ENCODE assay signal across 9 mouse cellular contexts in the genomic region with DNA sequence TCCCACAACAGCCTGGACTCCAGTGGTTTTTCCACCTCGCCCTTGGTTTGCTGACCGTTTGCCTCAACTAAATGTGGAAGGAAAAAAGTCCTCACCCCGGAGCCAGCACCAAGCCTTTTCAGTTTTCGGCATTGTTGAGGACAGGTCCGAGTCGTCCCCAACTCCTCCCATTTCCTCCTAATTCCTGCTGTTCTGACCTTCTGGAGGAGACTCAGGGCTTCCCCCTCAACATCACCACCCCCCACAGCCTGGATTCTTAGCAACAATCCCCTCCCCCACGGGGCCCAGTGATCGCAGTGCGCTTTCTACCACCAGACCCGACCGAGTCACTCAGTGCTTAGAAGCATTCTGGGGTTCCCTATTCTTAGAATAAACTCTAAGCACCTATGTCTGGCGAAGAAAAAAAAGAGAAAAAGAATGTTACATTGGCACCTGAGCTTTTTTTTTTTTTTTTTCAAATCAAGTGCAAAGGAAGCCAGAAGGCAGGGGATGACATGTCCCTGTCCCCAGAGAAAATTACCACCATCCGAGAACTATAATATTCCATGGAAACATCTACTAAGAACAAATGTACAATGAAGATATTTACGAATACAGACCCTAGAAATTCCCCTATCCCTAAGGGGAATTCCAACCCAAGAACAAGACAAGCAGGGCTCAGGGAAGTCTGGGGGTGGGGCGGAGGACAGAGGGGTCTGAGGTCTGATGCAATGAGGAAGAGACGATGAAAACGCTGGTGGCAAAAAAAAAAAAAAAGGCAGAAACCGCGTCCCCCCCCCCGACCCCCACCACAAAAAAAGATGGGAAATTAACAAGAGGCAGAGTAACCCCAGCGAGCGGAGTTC. TPM values are rescaled to one million over a fixed set of nuclear protein-coding genes. Genes with fewer than 3 reads are reported as not detected.
A peak's percentile ranks its signal among the peaks of the same experiment; 100 is the strongest.
DNase-seq lines count a peak whose midpoint lies in the region; ATAC-seq and TF ChIP-seq lines count a peak whose summit lies in the region.
"Had no signal": no experiment of that assay in that cellular context is flagged by ENCODE, and none has a peak within 500 bp of the region (broad histone marks: within the 10 kb centered on the region; RNA-seq: fewer than 3 reads in every experiment).

No protein-coding gene starts in this region.

- 0 out of 2 replicates have a peak, but pooled peaks cover 2% of the 10 kb centered on the region for H3K4me1 ChIP-seq in heart, embryonic 11.5 days (ENCODE audit: control insufficient read depth, insufficient read depth, low read length)
- H3K4me1 ChIP-seq in ES-E14 (ENCODE audit: control insufficient read depth in 2 of 2, insufficient read depth in 2 of 2, low read length in 2 of 2, poor library complexity in 1 of 2) = peaks cover 8 to 13% of the 10 kb centered on the region in 2 experiments
- peaks cover 19% of the 10 kb centered on the region for H3K4me1 ChIP-seq in heart, embryonic 16.5 days (ENCODE audit: control insufficient read depth, insufficient read depth, low read length)
- peaks cover 46% of the 10 kb centered on the region for H3K4me1 ChIP-seq in midbrain, embryonic 10.5 days

- H3K9me3 ChIP-seq in heart, embryonic 11.5 days (replicated peaks; ENCODE audit: control insufficient read depth, low read length) = no peaks in the 10 kb centered on the region
- no peaks in the 10 kb centered on the region for H3K9me3 ChIP-seq in ES-E14 (ENCODE audit: control insufficient read depth, insufficient read depth, low read depth, low read length)
- no peaks in the 10 kb centered on the region for H3K9me3 ChIP-seq in heart, embryonic 16.5 days (replicated peaks; ENCODE audit: control insufficient read depth, low read length)
- no peaks in the 10 kb centered on the region for H3K9me3 ChIP-seq in midbrain, embryonic 10.5 days (replicated peaks)

- no peak for DNase-seq in heart, adult 9 months (ENCODE audit: low spot score in 2 of 2)
- peak; percentile 86 for DNase-seq in ES-E14 (ENCODE audit: low read depth, low spot score)
- peak; percentile 50 for DNase-seq in midbrain, embryonic 10.5 days (ENCODE audit: low spot score)
- no peak for DNase-seq in layer of hippocampus, adult 9-10 months (ENCODE audit: low spot score)
- no peak for DNase-seq in urinary bladder, postnatal 25 days (ENCODE audit: low spot score)
- no peak for DNase-seq in cerebellum, adult 18-20 months

- H3K27ac ChIP-seq in heart, embryonic 11.5 days (ENCODE audit: low read depth, low read length) = no peak overlapping the region
- H3K27ac ChIP-seq in ES-E14 (ENCODE audit: insufficient read depth, low read depth, low read length, poor library complexity, severe bottlenecking) = peak overlapping the region; percentile 97
- H3K27ac ChIP-seq in heart, embryonic 16.5 days (ENCODE audit: low read length) = no peak overlapping the region
- peak overlapping the region; percentile 46; the same call in 1 of the 2 replicates for H3K27ac ChIP-seq in midbrain, embryonic 10.5 days (replicated peaks)

- H3K4me3 ChIP-seq in heart, embryonic 11.5 days (ENCODE audit: low read depth, low read length) = peak overlapping the region; percentile 15; the same call in 1 of the 2 replicates
- H3K4me3 ChIP-seq in ES-E14 (ENCODE audit: insufficient read depth in 1 of 2, low read depth in 1 of 2, low read length in 2 of 2, poor library complexity in 1 of 2, severe bottlenecking in 1 of 2) = peak overlapping the region; percentile 76 to 92
- H3K4me3 ChIP-seq in heart, embryonic 16.5 days (ENCODE audit: low read length) = peak overlapping the region; percentile 75
- peak overlapping the region; percentile 77 for H3K4me3 ChIP-seq in midbrain, embryonic 10.5 days

- WGBS in heart, embryonic 11.5 days (ENCODE audit: insufficient replicate concordance) = 3% methylated on average over 22 of the region's 22 CpGs
- WGBS in heart, embryonic 16.5 days = 4% methylated on average over 22 of the region's 22 CpGs
- under 1% methylated on average over 22 of the region's 22 CpGs for WGBS in midbrain, embryonic 10.5 days

- H3K36me3 ChIP-seq in heart, embryonic 11.5 days (ENCODE audit: control insufficient read depth, insufficient read depth, low read length) = no peaks in the 10 kb centered on the region
- peaks cover 15% of the 10 kb centered on the region for H3K36me3 ChIP-seq in ES-E14 (ENCODE audit: control insufficient read depth, insufficient read depth, low read length, poor library complexity, severe bottlenecking)
- no peaks in the 10 kb centered on the region for H3K36me3 ChIP-seq in heart, embryonic 16.5 days (ENCODE audit: control insufficient read depth, insufficient read depth)
- H3K36me3 ChIP-seq in midbrain, embryonic 10.5 days = no peaks in the 10 kb centered on the region

- H3K27me3 ChIP-seq in heart, embryonic 11.5 days (ENCODE audit: control insufficient read depth, insufficient read depth, low read length) = peaks cover 56% of the 10 kb centered on the region
- peaks cover 44% of the 10 kb centered on the region for H3K27me3 ChIP-seq in heart, embryonic 16.5 days (ENCODE audit: control insufficient read depth, insufficient read depth, low read length)
- peaks cover 63% of the 10 kb centered on the region for H3K27me3 ChIP-seq in midbrain, embryonic 10.5 days (ENCODE audit: low read depth, poor library complexity, severe bottlenecking)
- H3K27me3 ChIP-seq: Patski had no signal

- peak overlapping the region; percentile 41 for H3K4me2 ChIP-seq in heart, embryonic 11.5 days
- H3K4me2 ChIP-seq in heart, embryonic 16.5 days (ENCODE audit: low read depth, low read length) = peak overlapping the region; percentile 47

- H3K9ac ChIP-seq in heart, embryonic 11.5 days (ENCODE audit: low read depth, low read length) = no peak overlapping the region
- H3K9ac ChIP-seq in ES-E14 (ENCODE audit: insufficient read depth, low read depth, low read length, poor library complexity, severe bottlenecking) = peak overlapping the region; percentile 86
- H3K9ac ChIP-seq in heart, embryonic 16.5 days (ENCODE audit: low read length) = no peak overlapping the region

- ATAC-seq in heart, embryonic 11.5 days (replicated peaks; ENCODE audit: insufficient number of reproducible peaks, low FRiP score, low TSS enrichment) = no peak
- no peak for ATAC-seq in heart, embryonic 16.5 days (replicated peaks; ENCODE audit: extremely low read depth, insufficient read depth, low FRiP score)
- ATAC-seq: Patski had no signal

- in situ Hi-C loops in ES-E14 (cut with MboI; ENCODE audit: low sequenced_read_pairs in 2 of 2, unreplicated experiment in 2 of 2) = no loop called here

TF ChIP-seq in ES-E14, 5 proteins besides CTCF, POLR2A, EP300 and RAD21:
- peak; percentile 69; the same call in 1 of the 2 replicates for TF ChIP-seq CHD2 (IDR thresholded peaks at IDR 0.05; ENCODE audit: low read depth, low read length)
- TF ChIP-seq MAFK (IDR thresholded peaks at IDR 0.05; ENCODE audit: insufficient read depth, low read depth, low read length) = peak; percentile 53; the same call in 1 of the 2 replicates
- TF ChIP-seq ZNF384 (IDR thresholded peaks at IDR 0.05; ENCODE audit: low read depth, low read length) = peak; percentile 85
- no peak for TF ChIP-seq HCFC1 (IDR thresholded peaks at IDR 0.05; ENCODE audit: borderline replicate concordance, insufficient read depth, low read length)
- TF ChIP-seq ZC3H11A (IDR thresholded peaks at IDR 0.05; ENCODE audit: borderline replicate concordance, low read depth, low read length) = no peak

RNA-seq across cellular contexts. Expression of a gene that starts 37.0 kb away (rescaled TPM):
- 0.72 and 1.1 TPM in 2 replicates for polyA plus RNA-seq in heart, embryonic 11.5 days (2014; fragmentation: Nextera tagmentation; extraction: Ambion mirVana)
- 171 and 233 TPM in 2 replicates for total RNA-seq in ES-E14 (2012; rRNA removed)
- polyA plus RNA-seq in heart, embryonic 16.5 days (2015; fragmentation: Nextera tagmentation; extraction: Ambion mirVana) = 1.4 and 1.7 TPM in 2 replicates
- 2.9 and 3.5 TPM in 2 replicates for polyA plus RNA-seq in midbrain, embryonic 10.5 days (2016; fragmentation: Nextera tagmentation; extraction: Ambion mirVana)

RNA-seq across cellular contexts. Expression of a gene that starts 42.4 kb away (rescaled TPM):
- polyA plus RNA-seq in heart, embryonic 11.5 days (2014; fragmentation: Nextera tagmentation; extraction: Ambion mirVana) = 9.5 and 12.0 TPM in 2 replicates
- 39.9 and 42.4 TPM in 2 replicates for total RNA-seq in ES-E14 (2012; rRNA removed)
- 25.1 and 40.7 TPM in 2 replicates for polyA plus RNA-seq in heart, embryonic 16.5 days (2015; fragmentation: Nextera tagmentation; extraction: Ambion mirVana)
- 6.2 and 8.5 TPM in 2 replicates for polyA plus RNA-seq in midbrain, embryonic 10.5 days (2016; fragmentation: Nextera tagmentation; extraction: Ambion mirVana)

Comparison
In these comparisons a context has a peak if more than half of its experiments do, and no peak if none do; other contexts are left out.
1. H3K27ac ChIP-seq: peak in ES-E14 (single experiment) and midbrain, embryonic 10.5 days (single experiment); none in heart, embryonic 11.5 days (single experiment) and heart, embryonic 16.5 days (single experiment).
2. H3K4me3 ChIP-seq: peak in every context shown above with its lines; median percentile 84 in ES-E14; 77 in midbrain, embryonic 10.5 days; 75 in heart, embryonic 16.5 days; 15 in heart, embryonic 11.5 days.
3. DNase-seq: peak in ES-E14 (single experiment) and midbrain, embryonic 10.5 days (single experiment); none in heart, adult 9 months (0 of 2), layer of hippocampus, adult 9-10 months (single experiment), urinary bladder, postnatal 25 days (single experiment) and cerebellum, adult 18-20 months (0 of 2).